Mouse (Mus musculus): ENCODE measurements around the gene Gm10959.

DNA sequence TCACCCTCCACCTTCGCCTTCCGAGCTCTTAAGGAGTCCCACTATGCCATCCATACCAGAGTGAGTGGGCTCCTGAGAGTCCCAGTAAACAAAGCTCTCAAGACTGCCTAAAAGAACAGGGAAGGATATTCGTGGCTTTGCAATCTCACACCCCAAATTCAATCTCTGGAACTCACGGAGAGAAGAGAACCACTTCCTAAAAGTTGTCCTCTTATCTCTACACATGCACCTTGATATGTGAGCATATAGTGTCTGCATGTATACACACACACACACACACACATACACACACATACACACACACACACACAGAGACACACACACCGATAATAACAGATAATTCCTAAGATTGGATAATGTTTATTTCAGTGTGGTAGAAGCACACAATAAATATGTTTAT is 3.7 kb downstream of the Gm10959 start:
- no peak for TF ChIP-seq POLR2A (IDR thresholded peaks at IDR 0.05; ENCODE audit: borderline replicate concordance, insufficient read depth, low read length)
- no peak for TF ChIP-seq CTCF (IDR thresholded peaks at IDR 0.05; ENCODE audit: borderline replicate concordance, insufficient read depth, low read depth, low read length)
